15 mouse cellular contexts compared by ENCODE assay signal in the genomic region with DNA sequence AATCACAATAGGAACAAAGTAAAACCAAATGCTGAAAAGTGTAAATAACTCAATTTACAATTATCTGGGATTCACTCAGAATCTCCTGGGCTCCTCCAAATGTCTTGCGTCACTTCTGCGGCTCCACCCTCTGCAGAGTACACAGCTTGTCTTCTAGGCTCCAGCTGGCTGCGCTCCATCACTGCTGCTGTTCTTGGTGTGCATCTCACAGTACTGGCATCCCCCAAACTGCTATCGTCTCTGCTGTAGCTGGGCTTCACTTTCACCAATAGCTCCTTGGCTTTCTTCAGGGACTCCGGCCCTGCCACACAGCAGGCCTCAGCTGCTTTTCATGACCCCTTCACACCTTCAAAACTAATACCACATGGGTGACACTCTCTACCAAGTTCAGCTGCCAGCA. TPM values are rescaled to one million over a fixed set of nuclear protein-coding genes. Genes with fewer than 3 reads are reported as not detected.
DNase-seq lines count a peak whose midpoint lies in the region; ATAC-seq and TF ChIP-seq lines count a peak whose summit lies in the region.
"Had no signal": no experiment of that assay in that cellular context is flagged by ENCODE, and none has a peak within 500 bp of the region (broad histone marks: within the 10 kb centered on the region; RNA-seq: fewer than 3 reads in every experiment).

No protein-coding gene starts in this region.

- no peak overlapping the region for H3K4me3 ChIP-seq in lung, adult 2 months (replicated peaks; ENCODE audit: extremely low read depth, low read depth, low read length)
- H3K4me3 ChIP-seq in hindbrain, embryonic 11.5 days (ENCODE audit: low read depth, low read length), result no peak overlapping the region
- H3K4me3 ChIP-seq in hindbrain, embryonic 12.5 days, result no peak overlapping the region
- H3K4me3 ChIP-seq: layer of hippocampus, adult 2 months; liver, embryonic 15.5 days; midbrain, embryonic 12.5 days had no signal

- H3K27me3 ChIP-seq in hindbrain, embryonic 11.5 days (ENCODE audit: control insufficient read depth, insufficient read depth, low read length), result no peaks in the 10 kb centered on the region
- H3K27me3 ChIP-seq in hindbrain, embryonic 12.5 days, result no peaks in the 10 kb centered on the region
- H3K27me3 ChIP-seq: liver, embryonic 15.5 days; midbrain, embryonic 12.5 days had no signal

- no peak overlapping the region for H3K4me2 ChIP-seq in hindbrain, embryonic 11.5 days (replicated peaks; ENCODE audit: low read depth, low read length)
- H3K4me2 ChIP-seq in hindbrain, embryonic 12.5 days (replicated peaks), result no peak overlapping the region
- H3K4me2 ChIP-seq: liver, embryonic 15.5 days; midbrain, embryonic 12.5 days had no signal

- no peak overlapping the region for H3K9ac ChIP-seq in hindbrain, embryonic 11.5 days (ENCODE audit: low read depth, low read length)
- no peak overlapping the region for H3K9ac ChIP-seq in hindbrain, embryonic 12.5 days
- H3K9ac ChIP-seq: liver, embryonic 15.5 days; midbrain, embryonic 12.5 days had no signal

- TF ChIP-seq CTCF in lung, adult 2 months (IDR thresholded peaks at IDR 0.05; ENCODE audit: insufficient read depth, low read length), result no peak

- no peaks in the 10 kb centered on the region for H3K9me3 ChIP-seq in hindbrain, embryonic 11.5 days (ENCODE audit: control insufficient read depth, low read length)
- no peaks in the 10 kb centered on the region for H3K9me3 ChIP-seq in hindbrain, embryonic 12.5 days (replicated peaks)
- H3K9me3 ChIP-seq: liver, embryonic 15.5 days; midbrain, embryonic 12.5 days had no signal

- WGBS in lung, adult 2 months, result 69% methylated on average over 5 of the region's 5 CpGs
- WGBS in hindbrain, embryonic 11.5 days, result 71% methylated on average over 5 of the region's 5 CpGs
- WGBS in hindbrain, embryonic 12.5 days, result 76% methylated on average over 5 of the region's 5 CpGs

- no peak overlapping the region for H3K27ac ChIP-seq in hindbrain, embryonic 11.5 days (ENCODE audit: low read depth, low read length)
- no peak overlapping the region for H3K27ac ChIP-seq in hindbrain, embryonic 12.5 days
- H3K27ac ChIP-seq: layer of hippocampus, adult 2 months; liver, embryonic 15.5 days; midbrain, embryonic 12.5 days had no signal

- TF ChIP-seq POLR2A in lung, adult 2 months (IDR thresholded peaks at IDR 0.05; ENCODE audit: borderline replicate concordance, extremely low read depth, low read depth, low read length), result no peak

- H3K4me1 ChIP-seq in lung, adult 2 months (ENCODE audit: control insufficient read depth, insufficient read depth, low read length), result peaks cover 6% of the 10 kb centered on the region
- H3K4me1 ChIP-seq in hindbrain, embryonic 11.5 days (replicated peaks; ENCODE audit: control insufficient read depth, insufficient read depth, low read length), result no peaks in the 10 kb centered on the region
- peaks cover 4% of the 10 kb centered on the region; the same call in 1 of the 2 replicates for H3K4me1 ChIP-seq in hindbrain, embryonic 12.5 days
- H3K4me1 ChIP-seq: liver, embryonic 15.5 days had no signal

- intact Hi-C loops in heart, postnatal 14 days (cut with DNase I), result no loop called here

- peak; percentile 27 for DNase-seq in adrenal gland, postnatal 25 days
- no peak for DNase-seq in adrenal gland, adult 18-20 months (ENCODE audit: low spot score in 2 of 2)
- DNase-seq in lung, adult 18-20 months, result peak; percentile 37 to 52
- DNase-seq in lung, adult 2 months, result no peak
- peak; percentile 74 to 80 for DNase-seq in heart, postnatal 14 days
- peak; percentile 62 for DNase-seq in lung, postnatal 36 days
- DNase-seq in hindbrain, embryonic 11.5 days (ENCODE audit: low spot score), result no peak
- DNase-seq: cerebellum, adult 11-12 months; embryo, embryonic 11 days; kidney, adult 9 months; thymus, adult 2 months had no signal

- ATAC-seq in hindbrain, embryonic 11.5 days (ENCODE audit: low FRiP score), result no peak
- no peak for ATAC-seq in hindbrain, embryonic 12.5 days (ENCODE audit: low FRiP score)

- no peaks in the 10 kb centered on the region for H3K36me3 ChIP-seq in hindbrain, embryonic 11.5 days (ENCODE audit: control insufficient read depth, insufficient read depth, low read length)
- H3K36me3 ChIP-seq in hindbrain, embryonic 12.5 days, result no peaks in the 10 kb centered on the region
- H3K36me3 ChIP-seq: liver, embryonic 15.5 days; midbrain, embryonic 12.5 days had no signal

RNA-seq across cellular contexts. Expression of gene Stxbp6, which starts 10.9 kb away (rescaled TPM):
- 21.9 and 23.7 TPM in 2 replicates for total RNA-seq in adrenal gland, postnatal 25 days (2021)
- total RNA-seq in adrenal gland, adult 18-20 months (2021), result 10 to 100 TPM in 1 of 2 experiments, 1 to 10 TPM in 1; 9.5 to 11.8 TPM
- 12.5 and 24.5 TPM in 2 replicates for polyA plus RNA-seq in lung, adult 2 months (2012; rRNA removed)
- total RNA-seq in heart, postnatal 14 days (2021), result 10 to 100 TPM; 15.8 to 16.5 TPM
- polyA plus RNA-seq in hindbrain, embryonic 11.5 days (2014; fragmentation: Nextera tagmentation; extraction: Ambion mirVana), result 9.6 and 15.5 TPM in 2 replicates
- polyA plus RNA-seq in hindbrain, embryonic 12.5 days (2016; fragmentation: Nextera tagmentation; extraction: Ambion mirVana), result 11.5 and 14.0 TPM in 2 replicates

Comparison
In these comparisons a context has a peak if more than half of its experiments do, and no peak if none do; other contexts are left out.
1. DNase-seq: peak in adrenal gland, postnatal 25 days (single experiment), lung, adult 18-20 months (2 of 2), heart, postnatal 14 days (2 of 2) and lung, postnatal 36 days (single experiment); none in adrenal gland, adult 18-20 months (0 of 2), lung, adult 2 months (single experiment) and hindbrain, embryonic 11.5 days (single experiment).